Mouse (Mus musculus) testis, postnatal 14 days (tissue): Measurements from ENCODE around the gene Olfr297.

Experiments
- DNase-seq: peaks from one replicate; pipeline ENCODE4 v3.0.0; 2021; ENCODE audit warnings: low spot score

Gene Olfr297

GRCm38 (mm10) chr7:86519668-86520067 lies at the start of gene Olfr297:
TSS of gene Olfr297 (plus strand) at chr7:86519968.
- DNase-seq = no peak

- no peak for DNase-seq
These were observed 27.4 kb upstream of the Olfr297 start, which contains the start of gene Olfr298 for GRCm38 (mm10) chr7:86492384-86492783. TSS of gene Olfr298 (minus strand) at chr7:86492484.
